Mouse (Mus musculus) lung, embryonic 14.5 days (tissue): Measurements from ENCODE around the gene Hlcs. TPM values are rescaled to one million over a fixed set of nuclear protein-coding genes. Genes with fewer than 3 reads are reported as not detected.

Experiments used
- ATAC-seq: fragments of 200-750 bp; cut with Nextera tagmentation; 2 replicates; pipeline ENCODE4 v1.8.0; 2017; ENCODE audit warnings: mild to moderate bottlenecking, moderate TSS enrichment, moderate library complexity; ENCODE audit not compliant: insufficient read depth
- DNase-seq: peaks from one replicate; pipeline ENCODE4 v3.0.0-alpha.2; 2015
- H3K27ac ChIP-seq: fragments of 300-500 bp; sonication (generic); 2 replicates; pipeline ENCODE4 v1.5.1; 2014; ENCODE audit warnings: low read depth, mild to moderate bottlenecking, moderate library complexity
- H3K27me3 ChIP-seq: fragments of 300-500 bp; sonication (generic); 2 replicates; pipeline ENCODE4 v1.6.1; 2014; ENCODE audit warnings: low read length, control low read depth; ENCODE audit not compliant: insufficient read depth
- H3K36me3 ChIP-seq: fragments of 300-500 bp; sonication (generic); 2 replicates; pipeline ENCODE4 v1.6.1; 2014; ENCODE audit warnings: control low read depth; ENCODE audit not compliant: insufficient read depth
- H3K4me1 ChIP-seq: fragments of 300-500 bp; sonication (generic); 2 replicates; pipeline ENCODE4 v1.6.1; 2014; ENCODE audit warnings: antibody characterized with exemption, control low read depth; ENCODE audit not compliant: insufficient read depth
- H3K4me2 ChIP-seq: fragments of 300-500 bp; sonication (generic); 2 replicates; pipeline ENCODE4 v1.6.1; 2014; ENCODE audit warnings: mild to moderate bottlenecking
- H3K4me3 ChIP-seq: fragments of 300-500 bp; sonication (generic); 2 replicates; pipeline ENCODE4 v1.5.1; 2014; ENCODE audit warnings: low read depth, low read length
- H3K9ac ChIP-seq: fragments of 300-500 bp; sonication (generic); 2 replicates; pipeline ENCODE4 v1.6.1; 2014
- H3K9me3 ChIP-seq: fragments of 300-500 bp; sonication (generic); 2 replicates; pipeline ENCODE4 v1.6.1; 2016; ENCODE audit warnings: low read depth, low read length, control low read depth
- CTCF ChIP-seq: IDR thresholded peaks from 2 replicates; pipeline ENCODE4 v1.5.1; 2016; ENCODE audit warnings: antibody characterized with exemption, low read depth
- WGBS: fragments of 180-500 bp; shearing (Covaris S2); extraction: QIAGEN DNeasy Blood & Tissue Kit; methylation state at CpG from one replicate; pipeline ENCODE4 v1.1.7; 2014; 5-methylcytosine and 5-hydroxymethylcytosine counted together
- polyA plus RNA-seq: library from polyadenylated mRNA; unstranded; fragments of >200 nt; fragmentation: Nextera tagmentation; extraction: Ambion mirVana; gene quantifications from 2 replicates; pipeline ENCODE4 v1.2.1, GENCODE M21; 2014

Hlcs gene
- polyA plus RNA-seq, 1 experiment from 2014 or later, result 8.0 TPM

DNA sequence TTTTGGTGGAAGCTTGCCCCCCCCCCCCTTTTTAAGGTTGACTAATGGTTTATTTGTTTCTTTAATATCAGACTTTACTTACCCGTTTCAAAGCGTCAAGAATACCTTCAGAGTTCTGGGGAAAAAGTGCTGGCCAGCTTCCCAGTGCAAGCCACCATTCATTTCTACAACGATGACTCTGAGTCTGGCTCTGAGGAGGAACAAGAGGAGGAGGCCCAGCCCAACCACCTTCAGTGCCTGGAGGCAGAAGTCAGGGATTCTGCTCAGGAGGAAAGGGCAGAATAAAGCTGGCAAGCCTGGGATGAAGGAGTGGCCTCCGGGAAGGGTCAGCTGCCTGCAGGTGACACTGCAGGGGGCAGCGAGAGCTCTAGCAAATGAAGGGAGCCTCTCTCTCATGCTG, 22.3 kb upstream of the Hlcs start:
- H3K4me2 ChIP-seq, result no peak overlapping the region
- no peaks in the 10 kb centered on the region for H3K4me1 ChIP-seq
- no peak overlapping the region for H3K27ac ChIP-seq
- no peaks in the 10 kb centered on the region for H3K27me3 ChIP-seq
- WGBS, result 35% methylated on average over 5 of the region's 5 CpGs
- H3K9ac ChIP-seq, result no peak overlapping the region
- ATAC-seq (no peak), DNase-seq (no peak)
- H3K9me3 ChIP-seq, result no peaks in the 10 kb centered on the region
- TF ChIP-seq CTCF, result no peak
- H3K4me3 ChIP-seq, result no peak overlapping the region
- no peaks in the 10 kb centered on the region for H3K36me3 ChIP-seq

DNA sequence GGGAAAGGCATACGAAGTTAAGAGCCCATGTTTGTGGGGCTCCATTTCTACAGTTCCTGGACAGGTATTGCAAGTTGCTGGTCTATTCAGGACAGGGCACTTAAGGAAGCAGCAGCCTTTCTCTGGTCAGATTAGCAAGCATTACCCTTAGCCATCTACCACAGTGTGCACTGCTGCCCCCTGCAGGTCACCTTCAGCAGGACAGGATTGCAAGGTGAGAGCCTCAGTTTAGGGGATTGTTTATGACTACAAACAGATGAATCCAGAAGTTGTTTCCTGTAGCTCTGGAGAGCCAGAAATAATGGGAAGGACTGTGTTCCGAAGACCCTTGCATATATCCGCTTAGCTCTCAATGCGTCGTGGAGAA, 18.5 kb upstream of the Hlcs start:
- Histone ChIP-seq H3K4me3 (no peak overlapping the region), H3K4me1 (no peaks in the 10 kb centered on the region), H3K27ac (no peak overlapping the region), H3K36me3 (no peaks in the 10 kb centered on the region), H3K9ac (no peak overlapping the region), H3K9me3 (no peaks in the 10 kb centered on the region), H3K4me2 (no peak overlapping the region), H3K27me3 (peaks cover 23% of the 10 kb centered on the region)
- no peak for ATAC-seq
- WGBS, result 65% methylated on average over 5 of the region's 5 CpGs
- peak; percentile 76 for TF ChIP-seq CTCF
- peak; percentile 67 for DNase-seq

GRCm38 (mm10) chr16:94331233-94331885, 18.0 kb upstream of the Hlcs start:
- Histone ChIP-seq H3K36me3 (no peaks in the 10 kb centered on the region), H3K27me3 (peaks cover 26% of the 10 kb centered on the region), H3K27ac (no peak overlapping the region), H3K4me1 (no peaks in the 10 kb centered on the region), H3K4me2 (no peak overlapping the region), H3K9me3 (no peaks in the 10 kb centered on the region), H3K4me3 (no peak overlapping the region), H3K9ac (no peak overlapping the region)
- 74% methylated on average over 9 of the region's 9 CpGs for WGBS
- no peak for DNase-seq
- TF ChIP-seq CTCF, result no peak
- no peak for ATAC-seq

- Histone ChIP-seq H3K9me3 (no peaks in the 10 kb centered on the region), H3K36me3 (no peaks in the 10 kb centered on the region), H3K27ac (no peak overlapping the region), H3K4me3 (no peak overlapping the region), H3K4me1 (no peaks in the 10 kb centered on the region), H3K27me3 (peaks cover 26% of the 10 kb centered on the region), H3K4me2 (no peak overlapping the region), H3K9ac (no peak overlapping the region)
- WGBS, result 82% methylated on average over 5 of the region's 5 CpGs
- TF ChIP-seq CTCF, result no peak
- no peak for DNase-seq
- no peak for ATAC-seq
These were observed 17.1 kb upstream of the Hlcs start for GRCm38 (mm10) chr16:94330429-94330828.

DNA sequence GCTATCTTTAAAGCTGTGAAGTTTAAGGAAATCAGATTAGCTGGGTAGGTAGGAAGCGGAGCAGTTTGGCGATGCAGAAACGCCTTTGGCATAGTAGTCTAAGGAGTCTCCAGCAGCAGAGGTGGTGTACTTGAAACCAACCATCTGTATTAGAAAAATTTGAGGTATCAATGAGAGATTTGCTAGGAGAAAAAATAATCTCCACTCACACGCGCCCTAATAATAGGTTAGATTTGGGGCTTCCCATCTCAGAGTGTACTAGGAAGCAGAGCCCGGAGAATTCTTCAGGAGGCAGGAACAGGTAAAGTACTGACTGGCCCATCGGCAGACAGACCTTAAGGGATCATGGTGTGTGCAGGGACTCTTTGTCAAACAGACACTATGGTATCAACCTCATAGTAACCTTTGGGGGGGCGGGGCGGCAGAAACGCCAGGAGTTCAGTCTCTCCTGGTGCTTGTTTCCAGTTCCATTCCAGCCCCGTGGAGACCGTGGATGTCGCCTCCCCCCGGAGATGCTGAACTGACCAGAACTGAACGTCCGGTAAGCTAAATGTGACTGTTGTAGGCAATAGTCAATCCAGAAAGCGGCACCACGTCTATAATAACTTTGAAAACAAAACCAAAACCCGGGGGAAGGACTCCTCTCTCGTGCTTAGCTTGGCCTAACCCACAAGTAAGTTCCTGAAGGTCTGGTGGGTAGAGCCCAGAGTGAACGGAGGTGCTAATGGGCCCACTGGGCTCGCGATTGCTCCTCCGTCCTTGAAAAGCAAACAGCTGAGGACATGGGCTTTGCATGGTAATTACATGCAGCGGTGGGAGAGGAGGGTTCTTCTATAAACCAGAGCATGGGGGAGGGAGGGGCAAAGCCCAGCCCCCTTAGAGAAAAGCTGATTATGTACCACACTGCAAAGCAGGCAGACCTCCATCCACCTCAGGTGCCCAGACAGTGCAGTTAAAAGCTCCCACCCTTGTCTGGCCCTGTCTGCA, 15.8 kb upstream of the Hlcs start:
- no peak overlapping the region for H3K27ac ChIP-seq
- H3K9ac ChIP-seq, result peak overlapping the region; percentile 65; the same call in 1 of the 2 replicates
- H3K9me3 ChIP-seq, result no peaks in the 10 kb centered on the region
- H3K4me3 ChIP-seq, result peak overlapping the region; percentile 43
- H3K36me3 ChIP-seq, result no peaks in the 10 kb centered on the region
- 9% methylated on average over 25 of the region's 25 CpGs for WGBS
- peak; percentile 26 for DNase-seq
- H3K4me2 ChIP-seq, result peak overlapping the region; percentile 68
- ATAC-seq, result no peak
- no peak for TF ChIP-seq CTCF
- peaks cover 26% of the 10 kb centered on the region for H3K27me3 ChIP-seq
- H3K4me1 ChIP-seq, result no peaks in the 10 kb centered on the region

GRCm38 (mm10) chr16:94327781-94328711, 14.7 kb upstream of the Hlcs start, which contains the start of gene Ripply3:
Gene Ripply3, plus strand, starts transcription at chr16:94328420.
- no peaks in the 10 kb centered on the region for H3K9me3 ChIP-seq
- no peaks in the 10 kb centered on the region for H3K36me3 ChIP-seq
- H3K4me2 ChIP-seq, result peak within 1 kb of the TSS; percentile 68
- H3K27me3 ChIP-seq, result peaks cover 26% of the 10 kb centered on the region
- 1% methylated on average over 63 of the region's 63 CpGs for WGBS
- TF ChIP-seq CTCF, result no peak
- no peaks in the 10 kb centered on the region for H3K4me1 ChIP-seq
- ATAC-seq (peak; percentile 74), DNase-seq (peak; percentile 65)
- peak within 1 kb of the TSS; percentile 36; the same call in 1 of the 2 replicates for H3K27ac ChIP-seq
- H3K9ac ChIP-seq, result peak within 1 kb of the TSS; percentile 65
- peak within 1 kb of the TSS; percentile 43 for H3K4me3 ChIP-seq
